Mouse (Mus musculus) lung, embryonic 14.5 days (tissue): ENCODE data around the gene Ncaph2. TPM values are rescaled to one million over a fixed set of nuclear protein-coding genes. Genes with fewer than 3 reads are reported as not detected.

Experiments used
- ATAC-seq: fragments of 200-750 bp; cut with Nextera tagmentation; 2 replicates; pipeline ENCODE4 v1.8.0; 2017; ENCODE audit warnings: mild to moderate bottlenecking, moderate TSS enrichment, moderate library complexity; ENCODE audit not compliant: insufficient read depth
- DNase-seq: peaks from one replicate; pipeline ENCODE4 v3.0.0-alpha.2; 2015
- H3K27ac ChIP-seq: fragments of 300-500 bp; sonication (generic); 2 replicates; pipeline ENCODE4 v1.5.1; 2014; ENCODE audit warnings: low read depth, mild to moderate bottlenecking, moderate library complexity
- H3K27me3 ChIP-seq: fragments of 300-500 bp; sonication (generic); 2 replicates; pipeline ENCODE4 v1.6.1; 2014; ENCODE audit warnings: low read length, control low read depth; ENCODE audit not compliant: insufficient read depth
- H3K36me3 ChIP-seq: fragments of 300-500 bp; sonication (generic); 2 replicates; pipeline ENCODE4 v1.6.1; 2014; ENCODE audit warnings: control low read depth; ENCODE audit not compliant: insufficient read depth
- H3K4me1 ChIP-seq: fragments of 300-500 bp; sonication (generic); 2 replicates; pipeline ENCODE4 v1.6.1; 2014; ENCODE audit warnings: antibody characterized with exemption, control low read depth; ENCODE audit not compliant: insufficient read depth
- H3K4me2 ChIP-seq: fragments of 300-500 bp; sonication (generic); 2 replicates; pipeline ENCODE4 v1.6.1; 2014; ENCODE audit warnings: mild to moderate bottlenecking
- H3K4me3 ChIP-seq: fragments of 300-500 bp; sonication (generic); 2 replicates; pipeline ENCODE4 v1.5.1; 2014; ENCODE audit warnings: low read depth, low read length
- H3K9ac ChIP-seq: fragments of 300-500 bp; sonication (generic); 2 replicates; pipeline ENCODE4 v1.6.1; 2014
- H3K9me3 ChIP-seq: fragments of 300-500 bp; sonication (generic); 2 replicates; pipeline ENCODE4 v1.6.1; 2016; ENCODE audit warnings: low read depth, low read length, control low read depth
- CTCF ChIP-seq: IDR thresholded peaks from 2 replicates; pipeline ENCODE4 v1.5.1; 2016; ENCODE audit warnings: antibody characterized with exemption, low read depth
- WGBS: fragments of 180-500 bp; shearing (Covaris S2); extraction: QIAGEN DNeasy Blood & Tissue Kit; methylation state at CpG from one replicate; pipeline ENCODE4 v1.1.7; 2014; 5-methylcytosine and 5-hydroxymethylcytosine counted together
- polyA plus RNA-seq: library from polyadenylated mRNA; unstranded; fragments of >200 nt; fragmentation: Nextera tagmentation; extraction: Ambion mirVana; gene quantifications from 2 replicates; pipeline ENCODE4 v1.2.1, GENCODE M21; 2014

Ncaph2 gene
- polyA plus RNA-seq, 1 experiment from 2014 or later = 168 TPM

DNA sequence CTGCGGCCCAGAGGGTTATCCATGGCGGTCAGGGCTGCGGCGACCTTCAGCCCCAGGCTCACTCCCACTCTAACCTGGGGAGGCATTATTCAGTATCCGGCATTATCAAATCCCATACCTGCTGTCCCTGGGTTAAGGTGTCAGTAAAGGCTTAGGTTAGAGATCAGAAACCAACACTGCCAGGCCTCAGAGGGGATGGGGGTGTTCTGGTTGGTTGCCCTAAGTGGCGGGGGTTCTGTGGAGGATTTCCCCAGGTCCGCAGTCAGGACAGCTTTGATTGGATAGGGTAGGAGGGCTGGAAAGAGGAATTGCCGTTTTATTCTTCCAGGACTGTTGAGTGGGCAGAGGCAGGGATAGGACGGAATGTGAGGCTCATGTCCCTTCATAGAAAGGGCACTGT lies 18.8 kb downstream of the Ncaph2 start:
- 0 out of 2 replicates have a peak overlapping the region, but pooled peaks have one; percentile 92 for H3K27ac ChIP-seq
- no peaks in the 10 kb centered on the region for H3K9me3 ChIP-seq
- H3K4me2 ChIP-seq = peak overlapping the region; percentile 89
- TF ChIP-seq CTCF = no peak
- no peak for DNase-seq
- no peak for ATAC-seq
- peak overlapping the region; percentile 66 for H3K4me3 ChIP-seq
- peaks cover 32% of the 10 kb centered on the region for H3K27me3 ChIP-seq
- peak overlapping the region; percentile 74 for H3K9ac ChIP-seq
- peaks cover 6% of the 10 kb centered on the region for H3K4me1 ChIP-seq
- WGBS = 45% methylated on average over 9 of the region's 9 CpGs
- H3K36me3 ChIP-seq = peaks cover 36% of the 10 kb centered on the region

DNA sequence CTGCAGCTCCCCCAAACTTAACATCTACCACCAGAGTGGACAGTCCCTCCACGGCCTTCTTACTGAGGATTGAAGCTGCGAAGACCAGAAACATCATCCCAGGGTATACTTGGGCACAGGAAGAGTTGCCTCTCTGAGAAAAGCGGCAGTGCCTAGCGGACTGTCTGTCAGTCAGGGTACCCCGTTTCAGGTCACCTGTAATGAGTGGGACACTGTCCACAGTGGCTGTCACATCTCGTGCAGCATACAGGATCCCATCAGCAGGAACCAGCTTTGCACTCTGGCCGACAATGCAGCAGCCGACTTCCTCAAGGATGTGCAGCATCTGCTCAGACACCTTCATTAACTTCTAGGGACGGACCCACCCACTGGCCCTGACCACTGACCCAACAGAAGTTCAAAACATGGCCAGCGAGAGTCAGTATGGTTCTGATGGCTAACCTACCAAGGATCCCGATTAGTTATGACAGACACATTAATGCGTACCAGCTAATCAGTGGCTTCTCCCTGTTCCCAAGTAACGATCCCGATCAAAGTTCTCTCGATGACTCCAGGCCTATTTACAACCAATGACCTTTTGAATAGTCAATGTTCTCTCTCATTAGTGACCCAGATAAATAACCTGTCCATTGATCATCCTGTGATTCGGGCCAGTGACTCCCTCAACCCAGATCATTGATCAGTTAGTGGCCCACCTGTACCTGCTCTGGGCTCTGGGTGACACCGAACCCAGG lies 19.4 kb downstream of the Ncaph2 start:
- no peak for ATAC-seq
- H3K4me1 ChIP-seq = peaks cover 6% of the 10 kb centered on the region
- WGBS = 92% methylated on average over 17 of the region's 17 CpGs
- H3K9me3 ChIP-seq = no peaks in the 10 kb centered on the region
- H3K36me3 ChIP-seq = peaks cover 30% of the 10 kb centered on the region
- TF ChIP-seq CTCF = no peak
- H3K9ac ChIP-seq = no peak overlapping the region
- H3K4me2 ChIP-seq = no peak overlapping the region; the same call in 1 of the 2 replicates
- H3K27ac ChIP-seq = no peak overlapping the region
- DNase-seq = no peak
- no peak overlapping the region for H3K4me3 ChIP-seq
- H3K27me3 ChIP-seq = peaks cover 39% of the 10 kb centered on the region

DNA sequence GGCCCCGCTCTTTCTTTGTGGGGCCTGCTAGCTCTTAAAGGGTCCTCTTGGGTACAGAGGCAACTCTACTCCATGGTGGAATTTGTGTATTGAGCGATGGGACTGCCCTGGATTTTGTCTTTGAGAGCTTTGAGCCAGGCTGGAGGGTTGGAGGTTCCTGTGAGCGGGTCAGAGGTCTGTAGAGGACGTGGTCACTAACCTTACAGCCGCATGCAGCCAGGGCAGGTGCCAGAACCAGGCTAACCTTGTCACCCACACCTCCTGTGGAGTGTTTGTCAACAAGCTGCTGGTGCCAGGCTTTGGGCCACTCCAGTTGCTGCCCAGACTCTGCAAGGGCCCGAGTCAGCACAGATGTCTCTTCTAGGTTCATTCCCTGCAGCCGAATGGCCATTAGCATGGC lies 20.5 kb downstream of the Ncaph2 start:
- no peak for TF ChIP-seq CTCF
- peaks cover 44% of the 10 kb centered on the region for H3K27me3 ChIP-seq
- no peak overlapping the region for H3K27ac ChIP-seq
- H3K36me3 ChIP-seq = peaks cover 19% of the 10 kb centered on the region
- ATAC-seq (no peak), DNase-seq (no peak)
- H3K9ac ChIP-seq = no peak overlapping the region
- no peaks in the 10 kb centered on the region for H3K9me3 ChIP-seq
- no peak overlapping the region for H3K4me3 ChIP-seq
- peaks cover 6% of the 10 kb centered on the region for H3K4me1 ChIP-seq
- WGBS = 73% methylated on average over 7 of the region's 7 CpGs
- no peak overlapping the region for H3K4me2 ChIP-seq

DNA sequence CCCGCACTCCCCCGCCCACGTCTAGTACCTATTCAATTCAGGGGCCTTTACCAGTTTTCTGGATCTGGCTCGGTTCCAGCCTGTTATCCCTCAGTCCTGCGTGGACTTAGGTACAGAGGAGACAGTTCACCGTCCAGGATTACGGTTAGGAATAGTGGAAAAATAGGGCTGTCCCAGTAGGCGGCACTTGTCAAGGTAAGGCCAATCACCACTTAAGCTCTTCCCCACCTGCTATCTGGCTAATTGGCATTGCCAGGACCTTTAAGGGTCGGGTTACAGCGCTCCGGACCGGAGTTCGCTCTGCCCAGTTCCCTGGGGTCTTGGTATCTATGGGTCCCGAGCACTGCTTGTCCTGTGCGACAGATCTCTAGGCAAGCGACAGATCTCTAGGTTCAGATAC lies 21.4 kb downstream of the Ncaph2 start, which contains the start of gene Tymp:
TSS of gene Tymp (minus strand) at position 83 of the 400 bp plus-strand sequence.
- Histone ChIP-seq H3K4me1 (peaks cover 6% of the 10 kb centered on the region), H3K4me2 (peak within 1 kb of the TSS; percentile 33; the same call in 1 of the 2 replicates), H3K9ac (no peak within 1 kb of the TSS), H3K36me3 (peaks cover 10% of the 10 kb centered on the region), H3K9me3 (no peaks in the 10 kb centered on the region), H3K27me3 (peaks cover 44% of the 10 kb centered on the region), H3K27ac (no peak within 1 kb of the TSS), H3K4me3 (no peak within 1 kb of the TSS)
- no peak for ATAC-seq
- no peak for TF ChIP-seq CTCF
- 17% methylated on average over 16 of the region's 16 CpGs for WGBS
- DNase-seq = no peak

DNA sequence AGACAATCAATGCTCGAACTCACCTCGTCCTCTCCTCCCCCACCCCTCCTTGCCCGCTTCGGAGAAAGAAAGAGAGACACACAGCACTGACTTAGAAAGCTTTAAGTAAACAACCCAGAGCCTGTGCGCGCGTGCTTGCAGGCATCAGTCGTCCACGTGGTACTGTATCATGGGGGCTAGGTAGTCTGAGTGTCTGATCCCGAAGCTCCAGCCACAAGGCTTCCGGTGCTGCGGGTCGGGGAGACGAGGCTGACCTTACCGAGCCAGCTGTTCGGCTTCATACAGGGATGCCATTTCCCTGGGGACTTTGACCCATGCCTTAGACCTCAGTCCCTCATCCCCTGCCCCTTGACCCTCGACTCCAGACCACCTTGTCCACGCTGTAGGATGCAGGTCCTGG lies 21.8 kb downstream of the Ncaph2 start:
- peaks cover 6% of the 10 kb centered on the region for H3K36me3 ChIP-seq
- TF ChIP-seq CTCF = no peak
- H3K9ac ChIP-seq = no peak overlapping the region
- peak overlapping the region; percentile 33; the same call in 1 of the 2 replicates for H3K4me2 ChIP-seq
- 1% methylated on average over 18 of the region's 18 CpGs for WGBS
- H3K27me3 ChIP-seq = peaks cover 44% of the 10 kb centered on the region
- DNase-seq (no peak), ATAC-seq (no peak)
- H3K9me3 ChIP-seq = no peaks in the 10 kb centered on the region
- H3K4me1 ChIP-seq = peaks cover 6% of the 10 kb centered on the region
- H3K4me3 ChIP-seq = no peak overlapping the region
- no peak overlapping the region for H3K27ac ChIP-seq

DNA sequence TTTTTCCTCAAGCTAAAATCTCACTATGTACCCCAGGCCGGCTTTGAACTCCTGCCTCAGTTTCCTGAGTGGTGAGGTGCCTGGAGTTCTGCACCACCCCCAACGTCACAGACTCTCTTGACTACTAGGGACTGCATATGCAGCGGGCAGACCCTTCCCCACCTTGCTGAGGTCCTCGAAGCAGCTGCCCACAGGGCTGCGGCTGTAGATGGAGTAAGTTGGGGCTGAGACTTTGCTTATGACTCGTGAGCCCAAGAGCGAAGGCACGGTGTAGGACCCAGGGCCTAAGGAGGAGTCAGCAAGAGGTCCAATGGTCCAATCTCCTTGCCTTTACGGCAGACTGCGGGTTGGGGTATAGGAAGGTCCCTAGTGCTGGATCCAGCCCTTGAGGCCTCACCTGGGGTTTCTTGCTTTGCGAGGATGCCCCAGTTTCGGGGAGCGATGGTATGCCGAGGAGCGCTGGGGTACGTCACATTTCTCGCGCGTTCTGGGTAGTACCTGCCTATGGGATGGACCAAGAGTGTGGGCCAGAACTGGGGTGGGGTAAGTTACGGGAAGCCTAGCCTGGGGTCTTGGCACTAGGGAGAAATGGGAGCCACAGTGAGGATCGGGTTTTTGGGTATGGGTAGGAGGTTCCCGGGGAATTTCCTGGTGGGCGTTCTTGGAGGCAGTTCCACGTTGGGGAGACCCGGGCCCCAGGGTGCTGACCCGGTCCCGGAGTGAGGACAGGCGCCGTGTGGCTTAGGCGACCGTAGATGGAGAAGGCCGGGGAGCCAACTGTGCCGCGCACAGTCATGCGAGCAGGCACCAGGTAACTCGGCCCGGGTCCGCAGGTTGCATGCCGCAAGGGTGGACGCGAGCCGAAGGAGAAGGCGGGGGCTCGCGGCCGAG lies 22.7 kb downstream of the Ncaph2 start:
- H3K27ac ChIP-seq = no peak overlapping the region
- no peak for ATAC-seq
- H3K4me2 ChIP-seq = peak overlapping the region; percentile 65
- H3K9me3 ChIP-seq = no peaks in the 10 kb centered on the region
- H3K36me3 ChIP-seq = no peaks in the 10 kb centered on the region
- 0 out of 2 replicates have a peak overlapping the region, but pooled peaks have one; percentile 7 for H3K9ac ChIP-seq
- WGBS = 12% methylated on average over 43 of the region's 46 CpGs
- peaks cover 6% of the 10 kb centered on the region for H3K4me1 ChIP-seq
- H3K4me3 ChIP-seq = peak overlapping the region; percentile 34
- DNase-seq = peak; percentile 8
- no peak for TF ChIP-seq CTCF
- peaks cover 44% of the 10 kb centered on the region for H3K27me3 ChIP-seq

DNA sequence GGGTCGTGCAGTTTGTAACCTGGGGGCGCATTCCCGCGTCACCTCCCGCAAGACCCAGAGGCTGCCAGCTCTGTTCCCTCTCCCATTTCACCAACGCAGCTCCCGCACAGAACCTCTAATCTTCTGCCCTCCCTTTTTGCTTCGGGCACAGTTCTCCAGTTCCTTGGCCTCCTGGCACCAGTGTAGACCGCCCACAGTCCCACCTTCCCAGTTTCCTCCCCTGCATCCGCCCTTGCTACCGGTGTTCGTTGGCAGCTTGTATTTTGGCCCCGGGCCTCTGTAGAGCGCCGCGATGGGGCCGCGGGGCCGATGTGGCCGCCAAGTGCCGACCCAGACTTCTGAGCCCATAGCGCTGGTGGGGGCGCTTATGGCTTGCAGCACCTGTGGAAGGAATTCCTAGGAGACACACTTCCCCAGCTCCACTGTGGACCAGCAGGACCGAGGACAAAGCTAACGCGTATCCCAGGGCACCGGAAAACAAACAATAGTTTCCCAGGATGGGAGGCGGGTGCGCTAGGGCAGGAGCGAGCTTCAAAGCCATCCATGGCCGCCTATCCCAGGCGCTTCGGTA lies 23.4 kb downstream of the Ncaph2 start, which contains the start of gene Odf3b:
TSS of gene Odf3b (minus strand) at position 452 of the 571 bp plus-strand sequence.
- DNase-seq (peak; percentile 51), ATAC-seq (no peak)
- 1% methylated on average over 33 of the region's 33 CpGs for WGBS
- TF ChIP-seq CTCF = no peak
- H3K4me3 ChIP-seq = peak within 1 kb of the TSS; percentile 34
- peaks cover 6% of the 10 kb centered on the region for H3K4me1 ChIP-seq
- H3K9ac ChIP-seq = 0 out of 2 replicates have a peak within 1 kb of the TSS, but pooled peaks have one; percentile 7
- peak within 1 kb of the TSS; percentile 65 for H3K4me2 ChIP-seq
- H3K27me3 ChIP-seq = peaks cover 44% of the 10 kb centered on the region
- no peaks in the 10 kb centered on the region for H3K36me3 ChIP-seq
- no peak within 1 kb of the TSS for H3K27ac ChIP-seq
- H3K9me3 ChIP-seq = no peaks in the 10 kb centered on the region
